Mouse (Mus musculus): ENCODE data around the gene Gpsm1. TPM values are rescaled to one million over a fixed set of nuclear protein-coding genes. Genes with fewer than 3 reads are reported as not detected.

Gene Gpsm1
- total RNA-seq, 1 experiment: 13.9 TPM

DNA sequence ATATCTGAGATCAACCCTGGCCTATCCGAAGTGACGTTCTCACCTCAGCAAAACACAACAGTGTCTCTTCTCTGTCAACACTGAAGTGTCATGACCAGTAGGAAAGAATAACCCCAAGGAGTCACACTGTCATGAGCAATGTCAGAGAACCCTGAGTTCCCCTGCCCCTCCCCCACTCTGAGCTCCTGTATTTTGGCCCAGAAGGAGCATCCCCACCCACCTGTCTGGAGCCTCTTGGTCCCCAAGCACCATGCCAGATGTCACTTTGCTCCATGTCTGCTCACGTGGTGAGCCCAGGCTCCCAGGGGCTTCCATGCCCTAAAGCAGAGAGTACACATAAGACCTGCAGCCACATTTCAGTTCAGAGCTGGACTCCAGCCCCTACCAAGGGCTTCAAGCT is 35.6 kb upstream of the Gpsm1 start:
- no peaks in the 10 kb centered on the region for H3K9me3 ChIP-seq (ENCODE audit: control insufficient read depth, insufficient read depth, low read depth, low read length)
- H3K9ac ChIP-seq (ENCODE audit: insufficient read depth, low read depth, low read length, poor library complexity, severe bottlenecking): no peak overlapping the region
- in situ Hi-C loops (cut with MboI; ENCODE audit: low sequenced_read_pairs in 2 of 2, unreplicated experiment in 2 of 2): loop anchor here in 1 of 2 experiments (10.0 kb wide), 1 partner anchor 125 kb away; no protein-coding TSS in a partner anchor
- DNase-seq (ENCODE audit: low read depth, low spot score): no peak
- H3K27ac ChIP-seq (ENCODE audit: insufficient read depth, low read depth, low read length, poor library complexity, severe bottlenecking): no peak overlapping the region
- no peaks in the 10 kb centered on the region for H3K36me3 ChIP-seq (ENCODE audit: control insufficient read depth, insufficient read depth, low read length, poor library complexity, severe bottlenecking)
- H3K4me1 ChIP-seq (ENCODE audit: control insufficient read depth in 2 of 2, insufficient read depth in 2 of 2, low read length in 2 of 2, poor library complexity in 1 of 2): no peaks in the 10 kb centered on the region
- no peak overlapping the region for H3K4me3 ChIP-seq (ENCODE audit: insufficient read depth in 1 of 2, low read depth in 1 of 2, low read length in 2 of 2, poor library complexity in 1 of 2, severe bottlenecking in 1 of 2)
- TF ChIP-seq MAFK (IDR thresholded peaks at IDR 0.05; ENCODE audit: insufficient read depth, low read depth, low read length): no peak
- no peak for TF ChIP-seq ZC3H11A (IDR thresholded peaks at IDR 0.05; ENCODE audit: borderline replicate concordance, low read depth, low read length)
- TF ChIP-seq ZNF384 (IDR thresholded peaks at IDR 0.05; ENCODE audit: low read depth, low read length): no peak
- TF ChIP-seq CHD2 (IDR thresholded peaks at IDR 0.05; ENCODE audit: low read depth, low read length): no peak
- TF ChIP-seq HCFC1 (IDR thresholded peaks at IDR 0.05; ENCODE audit: borderline replicate concordance, insufficient read depth, low read length): no peak

DNA sequence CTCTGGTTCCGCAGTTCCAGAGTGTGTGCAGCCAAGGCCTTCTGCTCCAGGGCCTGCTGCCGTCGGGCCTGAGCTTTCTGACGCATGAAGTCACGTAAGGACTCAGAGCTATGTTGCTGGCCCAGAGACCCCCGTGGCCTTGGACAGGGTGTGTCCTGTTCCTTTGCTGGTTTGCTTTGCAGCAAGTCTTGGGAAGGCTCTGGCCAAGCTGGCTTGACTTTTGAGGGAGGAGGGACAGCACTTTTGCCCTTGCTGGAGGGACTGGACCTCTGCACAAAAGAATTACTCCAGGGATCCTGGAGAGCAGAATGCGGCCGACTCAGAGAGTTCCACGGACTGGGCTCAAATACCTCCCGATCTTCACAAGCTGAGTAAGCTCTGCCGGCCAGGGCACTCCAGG is 34.7 kb upstream of the Gpsm1 start:
- Histone ChIP-seq H3K9ac (ENCODE audit: insufficient read depth, low read depth, low read length, poor library complexity, severe bottlenecking) (no peak overlapping the region), H3K4me3 (ENCODE audit: insufficient read depth in 1 of 2, low read depth in 1 of 2, low read length in 2 of 2, poor library complexity in 1 of 2, severe bottlenecking in 1 of 2) (no peak overlapping the region)

DNA sequence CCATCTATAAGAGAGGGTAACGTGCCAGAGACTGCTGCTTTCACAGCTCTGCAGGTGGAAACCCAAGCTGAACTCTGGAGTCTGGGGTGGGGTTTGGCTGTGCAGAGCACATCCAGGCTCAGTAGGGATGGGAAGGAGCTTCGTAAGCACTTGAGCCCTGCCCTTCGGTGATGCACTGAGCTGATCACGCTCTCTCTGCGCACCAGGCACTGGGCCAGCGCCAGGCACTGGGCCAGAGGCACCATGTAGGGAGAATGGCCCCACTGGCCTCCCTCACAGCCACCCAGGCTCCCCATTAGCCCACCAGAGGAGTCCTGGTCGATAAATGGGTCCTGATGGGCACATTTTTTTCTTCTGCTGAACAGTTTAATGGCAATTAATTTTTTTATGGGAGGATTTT is 29.5 kb upstream of the Gpsm1 start:
- H3K4me3 ChIP-seq (ENCODE audit: insufficient read depth in 1 of 2, low read depth in 1 of 2, low read length in 2 of 2, poor library complexity in 1 of 2, severe bottlenecking in 1 of 2): no peak overlapping the region
- no peak overlapping the region for H3K27ac ChIP-seq (ENCODE audit: insufficient read depth, low read depth, low read length, poor library complexity, severe bottlenecking)
- H3K9ac ChIP-seq (ENCODE audit: insufficient read depth, low read depth, low read length, poor library complexity, severe bottlenecking): no peak overlapping the region
- peaks cover 0 to 2% of the 10 kb centered on the region in 2 experiments; a peak in 1 of 4 replicates for H3K4me1 ChIP-seq (ENCODE audit: control insufficient read depth in 2 of 2, insufficient read depth in 2 of 2, low read length in 2 of 2, poor library complexity in 1 of 2)
- in situ Hi-C loops (cut with MboI; ENCODE audit: low sequenced_read_pairs in 2 of 2, unreplicated experiment in 2 of 2): loop anchor here in 1 of 2 experiments (10.0 kb wide), 1 partner anchor 131 kb away; no protein-coding TSS in a partner anchor
- TF ChIP-seq ZNF384 (IDR thresholded peaks at IDR 0.05; ENCODE audit: low read depth, low read length): no peak
- no peak for TF ChIP-seq MAFK (IDR thresholded peaks at IDR 0.05; ENCODE audit: insufficient read depth, low read depth, low read length)
- no peak for TF ChIP-seq CHD2 (IDR thresholded peaks at IDR 0.05; ENCODE audit: low read depth, low read length)
- no peak for TF ChIP-seq HCFC1 (IDR thresholded peaks at IDR 0.05; ENCODE audit: borderline replicate concordance, insufficient read depth, low read length)
- no peak for TF ChIP-seq ZC3H11A (IDR thresholded peaks at IDR 0.05; ENCODE audit: borderline replicate concordance, low read depth, low read length)
- H3K9me3 ChIP-seq (ENCODE audit: control insufficient read depth, insufficient read depth, low read depth, low read length): no peaks in the 10 kb centered on the region
- no peaks in the 10 kb centered on the region for H3K36me3 ChIP-seq (ENCODE audit: control insufficient read depth, insufficient read depth, low read length, poor library complexity, severe bottlenecking)
- no peak for DNase-seq (ENCODE audit: low read depth, low spot score)

More for the DNA sequence above, 34.7 kb upstream of the Gpsm1 start:
- no peak for TF ChIP-seq MAFK (IDR thresholded peaks at IDR 0.05; ENCODE audit: insufficient read depth, low read depth, low read length)
- TF ChIP-seq ZNF384 (IDR thresholded peaks at IDR 0.05; ENCODE audit: low read depth, low read length): no peak
- TF ChIP-seq HCFC1 (IDR thresholded peaks at IDR 0.05; ENCODE audit: borderline replicate concordance, insufficient read depth, low read length): no peak
- TF ChIP-seq CHD2 (IDR thresholded peaks at IDR 0.05; ENCODE audit: low read depth, low read length): no peak
- TF ChIP-seq ZC3H11A (IDR thresholded peaks at IDR 0.05; ENCODE audit: borderline replicate concordance, low read depth, low read length): no peak
- Histone ChIP-seq H3K9me3 (ENCODE audit: control insufficient read depth, insufficient read depth, low read depth, low read length) (no peaks in the 10 kb centered on the region), H3K4me1 (ENCODE audit: control insufficient read depth in 2 of 2, insufficient read depth in 2 of 2, low read length in 2 of 2, poor library complexity in 1 of 2) (no peaks in the 10 kb centered on the region), H3K36me3 (ENCODE audit: control insufficient read depth, insufficient read depth, low read length, poor library complexity, severe bottlenecking) (no peaks in the 10 kb centered on the region), H3K27ac (ENCODE audit: insufficient read depth, low read depth, low read length, poor library complexity, severe bottlenecking) (no peak overlapping the region)
- DNase-seq (ENCODE audit: low read depth, low spot score): no peak
- in situ Hi-C loops (cut with MboI; ENCODE audit: low sequenced_read_pairs in 2 of 2, unreplicated experiment in 2 of 2): loop anchor here in 1 of 2 experiments (10.0 kb wide), 1 partner anchor 126 kb away; no protein-coding TSS in a partner anchor

DNA sequence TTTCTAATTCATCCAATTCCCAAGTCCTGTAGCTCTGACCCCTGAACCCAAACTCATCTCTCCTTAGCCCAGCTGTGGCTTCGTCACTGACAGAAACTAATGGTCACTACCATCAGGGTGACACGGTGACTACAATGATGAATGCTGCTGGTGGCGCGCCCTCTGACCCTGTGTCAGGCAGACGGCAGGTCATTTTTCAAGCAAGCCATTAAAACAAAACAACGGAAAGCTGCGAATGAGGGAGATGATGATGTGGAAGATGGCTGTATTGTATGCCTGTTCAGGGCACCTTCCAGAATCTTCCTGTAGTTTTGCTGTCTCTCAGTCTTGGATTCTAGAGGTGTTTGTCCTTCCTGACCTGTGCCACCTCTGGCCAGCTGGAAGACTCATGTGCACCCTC is 28.9 kb upstream of the Gpsm1 start:
- Histone ChIP-seq H3K36me3 (ENCODE audit: control insufficient read depth, insufficient read depth, low read length, poor library complexity, severe bottlenecking) (no peaks in the 10 kb centered on the region), H3K4me3 (ENCODE audit: insufficient read depth in 1 of 2, low read depth in 1 of 2, low read length in 2 of 2, poor library complexity in 1 of 2, severe bottlenecking in 1 of 2) (no peak overlapping the region), H3K27ac (ENCODE audit: insufficient read depth, low read depth, low read length, poor library complexity, severe bottlenecking) (no peak overlapping the region), H3K9ac (ENCODE audit: insufficient read depth, low read depth, low read length, poor library complexity, severe bottlenecking) (no peak overlapping the region), H3K4me1 (ENCODE audit: control insufficient read depth in 2 of 2, insufficient read depth in 2 of 2, low read length in 2 of 2, poor library complexity in 1 of 2) (peaks cover 0 to 2% of the 10 kb centered on the region in 2 experiments; a peak in 1 of 4 replicates), H3K9me3 (ENCODE audit: control insufficient read depth, insufficient read depth, low read depth, low read length) (no peaks in the 10 kb centered on the region)
- DNase-seq (ENCODE audit: low read depth, low spot score): no peak
- in situ Hi-C loops (cut with MboI; ENCODE audit: low sequenced_read_pairs in 2 of 2, unreplicated experiment in 2 of 2): loop anchor here in 1 of 2 experiments (10.0 kb wide), 1 partner anchor 132 kb away; no protein-coding TSS in a partner anchor
- TF ChIP-seq MAFK (IDR thresholded peaks at IDR 0.05; ENCODE audit: insufficient read depth, low read depth, low read length) (no peak), CHD2 (IDR thresholded peaks at IDR 0.05; ENCODE audit: low read depth, low read length) (no peak), ZC3H11A (IDR thresholded peaks at IDR 0.05; ENCODE audit: borderline replicate concordance, low read depth, low read length) (no peak), ZNF384 (IDR thresholded peaks at IDR 0.05; ENCODE audit: low read depth, low read length) (no peak), HCFC1 (IDR thresholded peaks at IDR 0.05; ENCODE audit: borderline replicate concordance, insufficient read depth, low read length) (no peak)
